Mouse (Mus musculus) neutrophil, adult 5-6 weeks (primary cell): ENCODE results near the gene Tuft1. TPM values are rescaled to one million over a fixed set of nuclear protein-coding genes. Genes with fewer than 3 reads are reported as not detected.

Experiments used
- ATAC-seq: fragments of 151-379, 151-347 bp; 2 replicates; pipeline ENCODE4 v1.8.0; 2017; ENCODE audit warnings: mild to moderate bottlenecking, moderate TSS enrichment; ENCODE audit not compliant: insufficient number of reproducible peaks, poor library complexity, low FRiP score, severe bottlenecking; ENCODE audit errors: extremely low read depth
- total RNA-seq: library from RNA; stranded (forward); fragments of 200-1000 nt; gene quantifications from 2 replicates; pipeline ENCODE4 v1.2.3, GENCODE M21; 2017

Tuft1 gene
- total RNA-seq, 1 experiment from 2014 or later = 4.9 TPM

GRCm38 (mm10) chr3:94611834-94612233, 46.8 kb downstream of the Tuft1 start:
- no peak for ATAC-seq

DNA sequence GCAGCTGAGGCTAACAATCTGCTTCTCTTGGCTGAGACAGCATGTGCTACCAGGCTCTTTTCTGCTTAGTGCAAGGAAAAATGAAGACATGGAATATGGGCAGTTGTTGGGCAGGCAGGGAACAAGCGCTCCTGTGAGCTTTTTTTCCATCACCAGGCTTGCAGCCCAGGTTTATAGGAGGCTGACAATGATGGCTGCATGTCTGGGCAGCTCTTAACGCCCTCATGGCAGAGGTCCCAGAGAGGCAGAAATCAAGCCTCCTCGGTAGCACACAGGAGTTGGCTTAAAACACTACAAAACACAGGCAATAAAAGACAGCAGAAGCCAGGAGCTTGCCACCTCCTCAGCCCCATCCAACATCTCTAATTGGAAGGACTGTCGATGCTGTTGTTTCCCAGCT, 47.3 kb downstream of the Tuft1 start:
- ATAC-seq = no peak

- no peak for ATAC-seq
These were observed 48.1 kb downstream of the Tuft1 start for GRCm38 (mm10) chr3:94610581-94610980.

DNA sequence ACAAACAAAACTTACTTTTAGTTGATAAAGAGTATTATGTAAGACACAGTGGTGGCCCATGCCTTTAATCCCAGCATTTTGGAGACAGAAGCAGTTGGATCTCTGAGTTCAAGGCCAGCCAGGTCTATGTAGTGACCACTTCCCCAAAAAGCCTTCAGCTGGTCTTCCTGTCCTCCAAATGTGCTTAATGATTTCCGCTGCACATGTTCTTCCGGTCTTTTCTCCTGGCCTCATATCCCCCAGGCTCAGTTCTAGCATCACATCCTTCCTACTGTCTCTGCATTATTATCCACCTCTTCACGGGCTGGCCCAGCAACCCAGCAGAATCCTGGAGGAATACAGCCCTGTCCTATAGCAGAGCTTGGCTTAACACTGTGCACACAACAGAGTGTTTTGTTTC, 49.1 kb downstream of the Tuft1 start:
- ATAC-seq = no peak

DNA sequence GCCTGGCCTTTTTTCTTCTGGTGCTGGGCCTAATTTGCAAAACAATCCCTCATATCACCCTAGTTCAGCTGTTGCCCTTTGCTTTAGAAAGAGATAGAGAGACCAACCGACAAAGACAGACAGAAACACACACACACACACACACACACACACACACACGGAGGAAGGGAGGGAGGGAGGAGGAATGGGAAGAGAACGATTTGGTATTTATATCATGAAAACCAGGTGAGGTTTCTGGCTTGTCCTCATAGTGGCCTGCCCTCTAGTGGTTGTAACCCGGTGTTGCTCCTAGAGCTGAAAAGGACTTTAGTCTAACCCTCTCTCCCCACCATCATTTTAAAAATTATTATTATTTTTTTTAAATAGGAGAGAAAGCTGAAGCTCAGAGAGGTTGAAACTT, 56.7 kb downstream of the Tuft1 start:
- ATAC-seq = 0 out of 2 replicates have a peak, but pooled peaks have one; percentile 55

DNA sequence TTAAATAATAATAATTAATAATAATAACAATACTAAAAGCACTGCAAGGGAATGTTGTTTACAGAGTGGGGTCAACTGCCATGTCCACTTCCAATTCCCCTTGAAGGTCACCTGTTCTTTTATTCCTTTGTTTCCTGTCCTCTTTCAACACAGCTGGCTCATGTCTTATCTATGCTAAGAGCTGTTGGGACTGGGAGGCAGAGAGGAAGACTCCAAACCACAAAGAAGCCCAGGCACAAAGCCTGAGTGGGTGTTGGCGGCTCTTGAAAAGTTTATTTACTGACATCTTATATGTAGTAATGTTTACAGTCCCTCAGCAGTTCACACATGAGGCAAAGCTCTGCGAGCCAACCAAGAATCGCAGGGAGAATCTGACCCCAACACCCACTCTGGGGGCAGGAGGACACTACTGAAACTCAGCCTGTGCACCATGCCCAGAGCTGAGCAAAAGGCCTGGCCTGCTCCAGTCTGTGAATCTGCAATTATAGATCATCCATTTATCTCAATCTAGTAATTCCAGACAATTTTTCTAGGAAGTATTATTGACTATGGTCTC, 61.4 kb downstream of the Tuft1 start:
- no peak for ATAC-seq

- no peak for ATAC-seq
These were observed 62.8 kb downstream of the Tuft1 start for GRCm38 (mm10) chr3:94595871-94596287.

- ATAC-seq = no peak
These were observed 67.6 kb downstream of the Tuft1 start for GRCm38 (mm10) chr3:94591066-94591465.

- ATAC-seq = peak; percentile 79
These were observed 70.7 kb downstream of the Tuft1 start for GRCm38 (mm10) chr3:94587962-94588361.

GRCm38 (mm10) chr3:94582944-94583343, 75.7 kb downstream of the Tuft1 start:
- ATAC-seq = peak; percentile 15; the same call in 1 of the 2 replicates

DNA sequence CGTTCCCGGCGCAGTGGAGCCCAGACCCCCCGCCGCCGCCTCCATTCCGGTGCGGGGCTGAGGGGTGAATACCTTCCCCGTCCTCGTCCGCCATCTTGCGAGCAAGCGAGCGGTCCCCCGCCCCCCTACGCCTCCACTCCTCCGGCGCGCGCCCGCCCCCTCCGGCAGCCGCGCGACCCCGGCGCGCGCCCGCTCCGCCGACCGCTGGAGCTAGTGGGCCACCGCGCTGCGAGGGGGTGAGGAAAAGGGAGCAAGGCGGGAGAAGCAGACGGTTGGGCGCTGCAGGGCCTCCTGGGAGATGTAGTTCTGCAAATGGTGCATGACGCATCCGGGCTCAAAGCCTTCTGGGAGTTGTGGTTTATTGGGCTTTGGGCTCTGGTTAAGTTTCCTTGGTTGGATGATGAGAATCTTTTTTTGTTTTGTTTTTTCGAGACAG, 76.2 kb downstream of the Tuft1 start, which contains the start of gene Snx27:
TSS of gene Snx27 (minus strand) at position 261 of the 436 bp plus-strand sequence.
- peak; percentile 90 for ATAC-seq

DNA sequence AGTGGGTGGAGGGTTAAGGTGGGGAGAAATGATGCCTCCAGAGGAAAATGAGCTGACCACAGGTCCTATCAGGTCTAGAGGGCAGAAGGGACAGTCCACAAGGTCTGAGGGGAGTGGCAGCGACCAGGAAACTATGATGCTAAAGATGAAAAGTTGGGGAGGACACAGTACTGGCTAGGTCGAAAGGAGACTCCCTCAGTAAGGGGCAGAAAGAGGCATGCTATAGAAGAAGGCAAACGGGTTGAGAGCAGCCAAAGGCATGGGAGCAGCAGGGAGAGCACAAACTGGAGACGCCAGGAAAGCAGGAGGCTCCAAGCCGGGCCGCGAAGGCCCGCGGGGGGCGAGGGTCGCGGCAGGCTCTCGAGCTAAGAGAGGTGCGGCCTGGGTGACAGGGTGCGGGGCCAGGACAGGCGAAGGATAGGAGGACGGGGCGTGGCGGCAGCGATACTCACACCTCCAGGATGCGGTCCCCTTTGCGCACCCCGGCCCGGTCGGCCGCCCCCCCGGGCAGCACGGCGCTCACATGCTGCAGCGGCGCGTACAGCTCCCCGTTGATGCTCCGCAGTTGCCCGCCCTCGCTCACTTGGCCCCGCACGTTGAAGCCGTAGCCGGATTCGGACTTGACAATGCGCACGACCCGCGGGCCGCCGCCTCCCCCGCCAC, 76.7 kb downstream of the Tuft1 start:
- ATAC-seq = 0 out of 2 replicates have a peak, but pooled peaks have one; percentile 11

GRCm38 (mm10) chr3:94581138-94581780, 77.4 kb downstream of the Tuft1 start:
- no peak for ATAC-seq

GRCm38 (mm10) chr3:94574506-94574905, 84.2 kb downstream of the Tuft1 start:
- ATAC-seq = no peak

DNA sequence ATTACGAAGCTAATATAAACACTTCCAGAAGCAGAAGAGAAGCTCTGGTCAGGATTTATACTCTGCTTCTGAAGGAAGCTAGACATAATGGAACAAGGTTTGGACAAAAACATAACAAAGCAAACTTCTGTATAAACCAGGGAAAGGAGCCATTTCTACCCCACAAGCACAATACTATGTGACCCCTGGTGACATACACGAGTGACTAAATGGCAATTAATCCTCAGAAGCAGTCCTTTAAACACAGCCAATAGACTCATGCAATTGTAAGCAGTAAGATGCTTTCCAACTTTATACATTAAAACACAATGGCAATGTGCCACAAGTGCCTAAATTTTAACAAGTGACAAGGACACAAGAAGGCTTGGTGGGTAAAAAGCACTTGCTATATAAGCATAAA, 91.4 kb downstream of the Tuft1 start:
- ATAC-seq = no peak

- ATAC-seq = no peak
These were observed 93.1 kb downstream of the Tuft1 start for GRCm38 (mm10) chr3:94565557-94565956.

DNA sequence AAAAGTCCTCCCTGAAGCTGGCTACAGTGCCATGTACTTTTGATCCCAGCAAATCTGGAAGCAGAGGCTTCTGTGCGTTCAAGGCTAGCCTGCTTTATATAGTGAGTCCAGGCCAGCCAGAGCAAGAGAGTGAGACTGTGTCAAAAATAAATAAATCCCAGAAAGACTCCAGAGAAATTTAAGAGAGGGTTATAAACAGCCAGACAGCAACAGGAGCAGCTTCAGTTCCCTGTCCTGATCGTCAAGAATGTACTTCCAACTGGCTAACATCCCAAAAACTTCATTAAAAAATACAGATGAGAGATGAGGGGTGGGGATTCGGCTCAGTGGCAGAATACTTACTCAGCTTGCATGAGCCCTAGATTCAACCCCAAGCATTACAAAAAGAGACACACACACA, 93.5 kb downstream of the Tuft1 start:
- ATAC-seq = no peak

DNA sequence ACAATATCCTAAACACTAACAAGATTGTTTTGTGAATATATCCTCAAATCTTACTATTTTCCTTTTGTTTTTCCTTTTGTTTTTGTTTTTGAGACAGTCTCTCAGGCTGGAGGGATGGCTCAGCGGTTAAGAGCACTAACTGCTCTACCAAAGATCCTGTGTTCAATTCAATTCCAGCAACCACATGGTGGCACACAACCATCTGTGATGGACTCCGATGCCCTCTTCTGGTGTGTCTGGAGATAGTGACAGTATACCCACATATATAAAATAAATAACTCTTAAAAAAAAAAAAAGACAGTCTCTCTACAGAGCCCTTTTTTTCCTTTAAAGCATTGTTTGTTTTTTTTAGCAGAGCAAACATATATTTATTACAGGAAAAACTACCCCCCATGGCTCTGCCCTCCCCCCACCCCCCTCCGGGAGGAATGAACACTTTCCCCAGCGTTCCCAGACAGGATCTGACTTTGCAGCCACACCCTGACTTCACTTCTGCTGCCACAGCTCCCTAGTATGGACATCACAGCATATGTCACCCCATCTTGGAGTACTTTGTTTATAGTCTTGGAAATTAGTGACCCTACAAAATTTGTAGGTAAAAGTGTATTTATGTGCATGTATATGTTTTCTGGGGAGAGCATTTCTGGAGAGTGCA, 94.2 kb downstream of the Tuft1 start:
- ATAC-seq = no peak

- no peak for ATAC-seq
These were observed 95.5 kb downstream of the Tuft1 start for GRCm38 (mm10) chr3:94563163-94563562.
